Mouse (Mus musculus): ENCODE results near the gene 9530003J23Rik. TPM values are rescaled to one million over a fixed set of nuclear protein-coding genes. Genes with fewer than 3 reads are reported as not detected.

Gene 9530003J23Rik
- polyA plus RNA-seq, 1 experiment from 2014 or later = not detected

DNA sequence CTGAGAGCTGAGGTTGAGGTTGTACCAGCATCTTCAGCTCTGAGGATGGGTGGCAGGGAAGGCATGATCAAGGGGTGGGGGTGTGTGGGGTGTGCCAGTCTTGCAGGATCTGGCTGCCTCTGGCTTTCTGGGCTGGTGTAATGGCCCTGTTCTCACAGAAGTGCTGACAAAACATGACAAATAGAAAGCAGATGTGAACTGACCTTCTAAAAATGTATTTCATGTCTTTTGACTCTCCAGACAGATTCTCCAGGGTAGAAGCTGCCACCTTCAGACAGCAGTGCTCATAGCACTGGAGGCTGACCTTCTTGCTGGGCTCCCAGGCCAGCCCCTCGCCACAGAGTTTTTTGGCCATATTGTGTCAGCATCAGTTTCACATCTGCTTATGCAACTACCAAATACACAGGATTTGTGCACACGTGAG lies 34.9 kb downstream of the 9530003J23Rik start:
- Histone ChIP-seq H3K4me3 (no peak overlapping the region), H3K4me1 (peaks cover 18% of the 10 kb centered on the region), H3K27ac (no peak overlapping the region), H3K27me3 (no peaks in the 10 kb centered on the region), H3K9ac (no peak overlapping the region), H3K9me3 (0 out of 2 replicates have a peak, but pooled peaks cover 3% of the 10 kb centered on the region), H3K36me3 (no peaks in the 10 kb centered on the region), H3K4me2 (replicated peaks) (no peak overlapping the region)
- WGBS = 60% methylated on average over 2 of the region's 2 CpGs
- ATAC-seq (ENCODE audit: low FRiP score, low read depth) = 0 out of 2 replicates have a peak, but pooled peaks have one; percentile 40

GRCm38 (mm10) chr10:117202981-117203557 lies 35.4 kb downstream of the 9530003J23Rik start:
- H3K27ac ChIP-seq = no peak overlapping the region
- WGBS = 70% methylated on average over 17 of the region's 17 CpGs
- no peaks in the 10 kb centered on the region for H3K27me3 ChIP-seq
- no peak overlapping the region for H3K4me3 ChIP-seq
- no peak for ATAC-seq (ENCODE audit: low FRiP score, low read depth)
- no peaks in the 10 kb centered on the region for H3K36me3 ChIP-seq
- peaks cover 18% of the 10 kb centered on the region for H3K4me1 ChIP-seq
- no peak overlapping the region for H3K4me2 ChIP-seq (replicated peaks)
- H3K9ac ChIP-seq = no peak overlapping the region
- 0 out of 2 replicates have a peak, but pooled peaks cover 3% of the 10 kb centered on the region for H3K9me3 ChIP-seq

DNA sequence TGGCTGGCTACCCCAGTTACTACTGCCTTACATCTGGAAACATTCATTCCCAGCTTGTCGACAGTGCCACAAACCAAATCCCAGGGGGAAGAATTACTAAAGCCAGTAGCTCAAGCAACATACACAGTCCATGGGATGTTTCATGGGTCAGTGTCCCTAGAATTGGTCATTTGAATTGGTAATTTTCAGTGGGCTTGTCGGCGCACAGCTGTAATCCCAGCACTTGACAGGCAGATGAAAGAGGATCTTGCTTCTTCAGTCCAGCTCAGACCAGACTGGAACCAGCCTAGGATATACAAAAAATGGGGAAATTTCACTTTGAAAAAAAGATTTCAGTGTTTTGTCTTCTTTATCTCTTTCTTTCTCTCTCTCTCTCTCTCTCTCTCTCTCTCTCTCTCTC lies 38.8 kb downstream of the 9530003J23Rik start:
- H3K4me2 ChIP-seq (replicated peaks) = no peak overlapping the region
- H3K36me3 ChIP-seq = no peaks in the 10 kb centered on the region
- H3K4me3 ChIP-seq = no peak overlapping the region
- 0 out of 2 replicates have a peak overlapping the region, but pooled peaks have one; percentile 33 for H3K27ac ChIP-seq
- no peaks in the 10 kb centered on the region for H3K27me3 ChIP-seq
- WGBS = 59% methylated on average over 3 of the region's 3 CpGs
- H3K9ac ChIP-seq = no peak overlapping the region
- no peak for ATAC-seq (ENCODE audit: low FRiP score, low read depth)
- peaks cover 13% of the 10 kb centered on the region for H3K4me1 ChIP-seq
- H3K9me3 ChIP-seq = 0 out of 2 replicates have a peak, but pooled peaks cover under 1% of the 10 kb centered on the region

GRCm38 (mm10) chr10:117196696-117197095 lies 41.8 kb downstream of the 9530003J23Rik start:
- Histone ChIP-seq H3K9me3 (no peaks in the 10 kb centered on the region), H3K4me3 (no peak overlapping the region), H3K27me3 (no peaks in the 10 kb centered on the region), H3K9ac (no peak overlapping the region), H3K27ac (no peak overlapping the region), H3K4me2 (replicated peaks) (no peak overlapping the region), H3K4me1 (peaks cover 7% of the 10 kb centered on the region; the same call in 1 of the 2 replicates), H3K36me3 (no peaks in the 10 kb centered on the region)
- no peak for ATAC-seq (ENCODE audit: low FRiP score, low read depth)
- 86% methylated on average over 3 of the region's 3 CpGs for WGBS

DNA sequence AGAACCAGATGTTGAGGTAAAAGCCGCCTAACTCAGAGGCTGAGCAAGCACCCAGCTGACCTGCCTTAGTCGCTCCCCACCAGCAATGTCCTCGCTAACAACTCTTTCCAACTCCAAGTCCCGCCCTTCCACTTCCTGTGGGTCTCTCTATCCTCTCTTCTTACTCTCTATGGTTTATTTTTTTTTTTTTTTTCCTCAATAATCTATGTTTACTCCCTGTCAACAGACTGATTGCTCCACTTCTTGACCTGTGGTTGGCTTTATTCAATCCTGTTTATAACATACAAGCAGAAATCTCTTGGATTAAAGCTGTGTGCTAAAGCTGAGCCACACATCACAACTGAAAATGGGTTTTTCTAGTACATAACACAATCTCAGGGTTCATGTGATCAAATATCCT lies 42.8 kb downstream of the 9530003J23Rik start:
- H3K4me2 ChIP-seq (replicated peaks) = no peak overlapping the region
- H3K36me3 ChIP-seq = no peaks in the 10 kb centered on the region
- no peak for ATAC-seq (ENCODE audit: low FRiP score, low read depth)
- H3K9ac ChIP-seq = no peak overlapping the region
- no peaks in the 10 kb centered on the region for H3K9me3 ChIP-seq
- H3K27me3 ChIP-seq = no peaks in the 10 kb centered on the region
- H3K4me3 ChIP-seq = no peak overlapping the region
- 98% methylated on average over 4 of the region's 4 CpGs for WGBS
- H3K4me1 ChIP-seq = peaks cover 7% of the 10 kb centered on the region; the same call in 1 of the 2 replicates
- no peak overlapping the region for H3K27ac ChIP-seq

DNA sequence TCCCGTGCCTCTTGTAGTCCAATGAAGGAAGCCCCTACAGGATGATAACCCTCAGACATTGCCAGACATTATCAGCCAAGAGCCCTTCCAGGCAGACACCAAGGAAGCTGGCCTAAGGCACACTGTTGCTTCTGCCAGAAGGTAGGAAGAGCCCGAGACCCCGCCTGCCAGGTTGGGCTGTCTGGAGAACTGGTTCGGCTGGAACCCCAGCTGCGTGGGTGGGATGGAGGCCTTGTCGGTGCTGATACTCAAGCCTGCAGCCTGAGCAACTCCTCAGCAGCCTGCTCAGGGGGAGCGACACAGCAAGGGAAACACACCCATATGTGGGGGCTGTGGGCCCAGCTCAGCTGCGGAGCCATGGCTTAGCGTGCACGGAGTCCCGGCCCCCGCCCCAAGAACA lies 43.5 kb downstream of the 9530003J23Rik start:
- 85% methylated on average over 12 of the region's 12 CpGs for WGBS
- ATAC-seq (ENCODE audit: low FRiP score, low read depth) = no peak
- H3K36me3 ChIP-seq = no peaks in the 10 kb centered on the region
- no peak overlapping the region for H3K4me3 ChIP-seq
- no peaks in the 10 kb centered on the region for H3K9me3 ChIP-seq
- peaks cover 7% of the 10 kb centered on the region; the same call in 1 of the 2 replicates for H3K4me1 ChIP-seq
- H3K9ac ChIP-seq = no peak overlapping the region
- H3K27ac ChIP-seq = no peak overlapping the region
- no peaks in the 10 kb centered on the region for H3K27me3 ChIP-seq
- H3K4me2 ChIP-seq (replicated peaks) = no peak overlapping the region

GRCm38 (mm10) chr10:117193364-117193763 lies 45.1 kb downstream of the 9530003J23Rik start:
- no peak overlapping the region for H3K4me3 ChIP-seq
- no peaks in the 10 kb centered on the region for H3K27me3 ChIP-seq
- ATAC-seq (ENCODE audit: low FRiP score, low read depth) = no peak
- H3K27ac ChIP-seq = no peak overlapping the region
- H3K36me3 ChIP-seq = no peaks in the 10 kb centered on the region
- H3K9ac ChIP-seq = no peak overlapping the region
- no peak overlapping the region for H3K4me2 ChIP-seq (replicated peaks)
- WGBS = 61% methylated on average over 5 of the region's 5 CpGs
- no peaks in the 10 kb centered on the region for H3K4me1 ChIP-seq
- no peaks in the 10 kb centered on the region for H3K9me3 ChIP-seq

- Histone ChIP-seq H3K4me2 (replicated peaks) (no peak overlapping the region), H3K27ac (no peak overlapping the region), H3K4me3 (no peak overlapping the region), H3K9ac (no peak overlapping the region), H3K27me3 (no peaks in the 10 kb centered on the region), H3K9me3 (no peaks in the 10 kb centered on the region), H3K4me1 (peaks cover 4% of the 10 kb centered on the region; the same call in 1 of the 2 replicates), H3K36me3 (no peaks in the 10 kb centered on the region)
- ATAC-seq (ENCODE audit: low FRiP score, low read depth) = no peak
- WGBS = 55% methylated on average over 9 of the region's 9 CpGs
These were observed 53.0 kb downstream of the 9530003J23Rik start for GRCm38 (mm10) chr10:117185399-117186089.

Other genes starting within 250 kb of the 9530003J23Rik start
- gene Lrrc10, start 193.4 kb downstream of the 9530003J23Rik start, polyA plus RNA-seq (2015; fragmentation: Nextera tagmentation; extraction: Ambion mirVana) = not detected in 2 replicates
- gene Cct2, start 174.9 kb downstream of the 9530003J23Rik start, polyA plus RNA-seq (2015; fragmentation: Nextera tagmentation; extraction: Ambion mirVana) = 264 and 268 TPM in 2 replicates
- 21.8 and 22.6 TPM in 2 replicates for gene Frs2, start 90.2 kb downstream of the 9530003J23Rik start, polyA plus RNA-seq (2015; fragmentation: Nextera tagmentation; extraction: Ambion mirVana)
- gene Yeats4, start 14.2 kb downstream of the 9530003J23Rik start, polyA plus RNA-seq (2015; fragmentation: Nextera tagmentation; extraction: Ambion mirVana) = 72.5 and 89.3 TPM in 2 replicates
- 30.2 and 32.0 TPM in 2 replicates for gene Lyz2, start 43.6 kb upstream of the 9530003J23Rik start, polyA plus RNA-seq (2015; fragmentation: Nextera tagmentation; extraction: Ambion mirVana)
- 0.11 TPM in 1 of 2 replicates, not detected in the other for gene Lyz1, start 54.2 kb upstream of the 9530003J23Rik start, polyA plus RNA-seq (2015; fragmentation: Nextera tagmentation; extraction: Ambion mirVana)
- 178 and 191 TPM in 2 replicates for gene Cpsf6, start 141.3 kb upstream of the 9530003J23Rik start, polyA plus RNA-seq (2015; fragmentation: Nextera tagmentation; extraction: Ambion mirVana)